Mouse (Mus musculus) liver, adult 2 months (tissue): ENCODE results near the gene Pcnx3. TPM values are rescaled to one million over a fixed set of nuclear protein-coding genes. Genes with fewer than 3 reads are reported as not detected.

ENCODE experiments used
- DNase-seq: peaks from one replicate; pipeline ENCODE4 v3.0.0-alpha.2; 2011; ENCODE audit warnings: low read depth, low spot score; ENCODE audit errors: extremely low read depth
- H3K27ac ChIP-seq: fragments of 200-500 bp; replicated peaks from 2 replicates; pipeline ENCODE4 v1.5.1; 2012; ENCODE audit warnings: low read depth, mild to moderate bottlenecking, control low read depth, inconsistent platforms, low read length; ENCODE audit not compliant: insufficient read depth
- H3K27me3 ChIP-seq: fragments of 200-500 bp; 2 replicates; pipeline ENCODE4 v1.6.1; 2012; ENCODE audit warnings: mild to moderate bottlenecking, moderate library complexity, low read length, inconsistent platforms; ENCODE audit not compliant: control insufficient read depth, insufficient read depth
- H3K36me3 ChIP-seq: fragments of 200-500 bp; 2 replicates; pipeline ENCODE4 v1.6.1; 2012; ENCODE audit warnings: low read length, inconsistent platforms; ENCODE audit not compliant: control insufficient read depth, insufficient read depth
- H3K4me1 ChIP-seq: fragments of 200-500 bp; 2 replicates; pipeline ENCODE4 v1.6.1; 2011; ENCODE audit warnings: low read length; ENCODE audit not compliant: control insufficient read depth, insufficient read depth
- H3K4me3 ChIP-seq: fragments of 200-500 bp; 2 replicates; pipeline ENCODE4 v1.5.1; 2011; ENCODE audit warnings: low read depth, mild to moderate bottlenecking, control low read depth, low read length, moderate library complexity; ENCODE audit not compliant: insufficient read depth
- H3K79me2 ChIP-seq: fragments of 200-500 bp; 2 replicates; pipeline ENCODE4 v1.6.1; 2012; ENCODE audit warnings: inconsistent platforms, mild to moderate bottlenecking, low read length, moderate library complexity; ENCODE audit not compliant: control insufficient read depth, insufficient read depth
- H3K9ac ChIP-seq: fragments of 200-500 bp; 2 replicates; pipeline ENCODE4 v1.6.1; 2012; ENCODE audit warnings: low read depth, mild to moderate bottlenecking, control low read depth, inconsistent platforms, low read length
- CTCF ChIP-seq: fragments of 200-500 bp; IDR thresholded peaks from 2 replicates; pipeline ENCODE4 v1.5.1; 2011; ENCODE audit warnings: low read depth, low read length, control low read depth
- POLR2A ChIP-seq: fragments of 200-500 bp; IDR thresholded peaks from 2 replicates; pipeline ENCODE4 v1.6.1; 2011; ENCODE audit warnings: low read length, control low read depth; ENCODE audit not compliant: insufficient read depth; ENCODE audit errors: extremely low read depth
- WGBS: fragments of 180-500 bp; shearing (Covaris S2); methylation state at CpG from one replicate; pipeline ENCODE4 v1.1.7; 2018; 5-methylcytosine and 5-hydroxymethylcytosine counted together
- polyA plus RNA-seq: library from polyadenylated mRNA; depleted of rRNA; stranded (reverse); fragments of >200 nt; gene quantifications from 2 replicates; pipeline ENCODE4 v1.2.3, GENCODE M21; 2012
- total RNA-seq: library from RNA; depleted of rRNA; stranded (reverse); fragments of >200 nt; gene quantifications from 2 replicates; pipeline ENCODE4 v1.2.3, GENCODE M21; 2014

Pcnx3 gene
- total and polyA plus RNA-seq, 2 experiments, result 7.6 to 63.8 TPM

DNA sequence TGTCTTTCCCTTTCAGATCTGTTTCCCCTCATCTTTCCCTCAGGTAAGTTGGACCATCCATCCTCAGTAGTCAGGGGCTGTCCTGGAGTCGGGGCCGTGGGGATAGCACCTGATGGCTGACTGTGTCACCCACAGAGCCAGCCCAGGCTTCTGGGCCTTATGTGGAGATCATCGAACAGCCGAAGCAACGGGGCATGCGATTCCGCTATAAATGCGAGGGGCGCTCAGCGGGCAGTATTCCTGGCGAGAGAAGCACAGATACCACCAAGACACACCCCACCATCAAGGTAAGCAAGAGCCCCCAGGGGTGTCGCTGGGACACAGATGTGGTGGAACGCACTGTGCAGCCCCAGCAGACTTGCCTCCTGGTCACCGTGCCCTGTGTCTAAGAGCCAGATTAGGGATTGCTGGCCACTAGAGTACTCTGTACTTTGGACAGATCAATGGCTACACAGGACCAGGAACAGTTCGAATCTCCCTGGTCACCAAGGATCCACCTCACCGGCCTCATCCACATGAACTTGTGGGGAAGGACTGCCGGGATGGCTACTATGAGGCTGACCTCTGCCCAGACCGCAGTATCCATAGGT is 50.2 kb downstream of the Pcnx3 start:
- 51% methylated on average over 18 of the region's 18 CpGs for WGBS
- H3K9ac ChIP-seq, result peak overlapping the region; percentile 99
- no peaks in the 10 kb centered on the region for H3K27me3 ChIP-seq
- DNase-seq, result peak; percentile 83
- peaks cover 32% of the 10 kb centered on the region for H3K36me3 ChIP-seq
- TF ChIP-seq POLR2A, result peak; percentile 59; the same call in 1 of the 2 replicates
- no peak for TF ChIP-seq CTCF
- peak overlapping the region; percentile 96 for H3K4me3 ChIP-seq
- peaks cover 7% of the 10 kb centered on the region; the same call in 1 of the 2 replicates for H3K79me2 ChIP-seq
- peak overlapping the region; percentile 96 for H3K27ac ChIP-seq
- H3K4me1 ChIP-seq, result peaks cover 19% of the 10 kb centered on the region

DNA sequence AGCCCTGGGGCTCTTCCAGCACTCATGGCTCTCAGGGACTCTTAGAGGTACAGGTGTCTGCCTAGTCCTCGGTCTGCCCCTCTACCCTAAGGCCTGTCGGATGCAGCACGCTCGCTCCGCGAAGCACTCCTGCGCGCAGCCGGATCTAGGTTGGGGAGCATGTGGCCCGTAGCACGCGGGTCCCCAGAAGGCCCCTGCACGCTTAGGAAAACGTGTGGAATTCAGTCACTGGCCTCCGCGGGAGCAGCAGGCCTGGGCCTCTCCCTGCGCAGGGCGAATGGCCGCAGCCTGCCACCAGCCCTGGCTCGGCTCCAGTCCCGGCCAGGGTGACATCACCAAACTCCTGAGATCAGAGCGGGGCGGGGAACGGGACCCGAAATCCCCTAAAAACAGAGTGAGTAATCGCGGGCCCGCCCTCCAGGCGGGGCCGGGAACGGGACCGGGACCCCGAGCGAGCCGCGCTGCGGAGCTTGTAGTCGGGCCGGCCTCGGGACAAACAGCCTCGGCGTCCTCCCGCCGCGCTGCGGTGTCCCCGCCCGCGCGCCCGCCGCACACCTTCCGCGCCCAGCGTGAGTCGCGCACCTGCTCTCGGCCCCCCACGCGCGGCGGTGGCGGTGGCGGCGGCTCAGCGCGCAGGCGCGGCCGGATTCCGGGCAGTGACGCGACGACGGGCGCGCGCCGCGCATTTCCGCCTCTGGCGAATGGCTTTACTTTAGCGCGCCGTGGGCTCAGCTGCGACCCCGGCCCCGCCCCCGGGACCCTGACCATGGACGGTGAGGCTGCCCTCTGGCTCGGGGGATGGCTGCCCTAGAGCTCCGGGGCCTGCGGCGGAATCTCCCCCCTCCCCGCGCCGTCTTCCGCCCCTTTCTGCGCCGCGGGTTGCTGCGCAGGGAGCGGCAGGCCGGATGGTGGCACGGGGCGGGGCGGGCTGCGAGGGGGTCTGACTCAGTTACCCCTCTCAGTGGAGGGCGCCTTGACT is 51.4 kb downstream of the Pcnx3 start, which contains the start of gene Rela:
Gene Rela, plus strand, starts transcription at position 415 of the 979 bp plus-strand sequence.
- Histone ChIP-seq H3K4me1 (peaks cover 19% of the 10 kb centered on the region), H3K4me3 (peak within 1 kb of the TSS; percentile 96), H3K27me3 (no peaks in the 10 kb centered on the region), H3K36me3 (peaks cover 26% of the 10 kb centered on the region), H3K9ac (peak within 1 kb of the TSS; percentile 99), H3K79me2 (peaks cover 7% of the 10 kb centered on the region; the same call in 1 of the 2 replicates), H3K27ac (peak within 1 kb of the TSS; percentile 96)
- TF ChIP-seq CTCF (no peak), POLR2A (peak; percentile 82)
- WGBS, result under 1% methylated on average over 105 of the region's 109 CpGs
- peak; percentile 78 for DNase-seq

DNA sequence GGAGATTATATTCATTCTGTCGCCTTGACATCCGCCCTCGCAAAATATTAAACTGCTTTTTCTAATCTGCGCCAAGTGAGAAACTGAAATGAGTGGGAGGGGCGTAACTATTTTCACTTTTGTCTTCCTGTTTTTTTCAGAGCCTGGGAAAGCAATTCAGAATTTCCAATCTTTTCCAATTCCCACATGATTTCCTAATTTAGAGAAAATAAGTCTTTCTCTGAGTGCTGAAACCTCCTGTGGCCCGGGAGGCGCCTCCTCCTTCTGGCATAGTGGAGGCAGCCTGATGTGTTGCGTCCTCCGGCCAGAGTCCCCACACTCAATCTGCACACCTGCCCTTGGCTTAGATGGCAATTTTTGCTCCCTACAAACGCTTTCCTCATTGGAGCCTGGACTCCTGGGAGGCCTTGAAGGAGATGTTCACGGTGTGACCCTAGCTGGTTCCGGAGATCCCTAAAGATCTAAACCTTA is 52.1 kb downstream of the Pcnx3 start:
- peak overlapping the region; percentile 96 for H3K4me3 ChIP-seq
- H3K27ac ChIP-seq, result peak overlapping the region; percentile 96
- DNase-seq, result peak; percentile 68
- peaks cover 20% of the 10 kb centered on the region for H3K36me3 ChIP-seq
- 23% methylated on average over 12 of the region's 12 CpGs for WGBS
- peaks cover 19% of the 10 kb centered on the region for H3K4me1 ChIP-seq
- H3K27me3 ChIP-seq, result no peaks in the 10 kb centered on the region
- peak overlapping the region; percentile 99 for H3K9ac ChIP-seq
- H3K79me2 ChIP-seq, result peaks cover 7% of the 10 kb centered on the region; the same call in 1 of the 2 replicates
- TF ChIP-seq CTCF (no peak), POLR2A (no peak)

DNA sequence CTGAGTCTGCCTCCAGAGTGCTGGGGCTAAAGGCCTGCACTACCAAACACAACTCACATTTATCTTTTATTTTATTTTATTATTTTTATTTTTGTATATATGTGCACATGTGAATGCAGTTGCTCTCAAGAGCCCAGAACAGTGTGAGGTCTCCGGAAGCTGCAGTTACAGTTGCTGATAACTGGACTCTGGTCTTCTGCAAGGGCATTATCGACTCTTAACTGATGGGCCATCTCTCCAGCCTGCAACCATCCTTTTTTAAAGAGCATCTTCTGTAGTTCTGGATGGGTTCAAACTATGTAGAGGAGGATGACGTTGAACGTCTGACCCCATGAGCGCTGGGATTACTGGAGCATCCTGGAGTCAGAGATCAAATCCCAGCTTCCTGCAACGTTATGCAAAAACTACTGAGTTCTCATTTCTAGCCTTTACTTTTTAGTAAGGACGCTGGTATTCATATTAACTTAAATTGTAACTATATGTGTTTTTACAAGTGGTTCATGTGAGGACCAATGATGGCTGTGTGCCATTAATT is 52.6 kb downstream of the Pcnx3 start:
- Histone ChIP-seq H3K79me2 (peaks cover 7% of the 10 kb centered on the region; the same call in 1 of the 2 replicates), H3K36me3 (peaks cover 17% of the 10 kb centered on the region), H3K4me3 (no peak overlapping the region), H3K9ac (no peak overlapping the region), H3K27ac (no peak overlapping the region), H3K4me1 (peaks cover 19% of the 10 kb centered on the region), H3K27me3 (no peaks in the 10 kb centered on the region)
- DNase-seq, result no peak
- WGBS, result 64% methylated on average over 7 of the region's 7 CpGs
- no peak for TF ChIP-seq CTCF
- no peak for TF ChIP-seq POLR2A

GRCm38 (mm10) chr19:5632120-5632519 is 56.6 kb downstream of the Pcnx3 start:
- no peak overlapping the region for H3K27ac ChIP-seq
- no peaks in the 10 kb centered on the region for H3K79me2 ChIP-seq
- H3K36me3 ChIP-seq, result no peaks in the 10 kb centered on the region
- no peak for DNase-seq
- no peak overlapping the region for H3K9ac ChIP-seq
- H3K4me1 ChIP-seq, result peaks cover 7% of the 10 kb centered on the region; the same call in 1 of the 2 replicates
- TF ChIP-seq CTCF (no peak), POLR2A (no peak)
- 91% methylated on average over 9 of the region's 9 CpGs for WGBS
- H3K4me3 ChIP-seq, result no peak overlapping the region
- H3K27me3 ChIP-seq, result no peaks in the 10 kb centered on the region

DNA sequence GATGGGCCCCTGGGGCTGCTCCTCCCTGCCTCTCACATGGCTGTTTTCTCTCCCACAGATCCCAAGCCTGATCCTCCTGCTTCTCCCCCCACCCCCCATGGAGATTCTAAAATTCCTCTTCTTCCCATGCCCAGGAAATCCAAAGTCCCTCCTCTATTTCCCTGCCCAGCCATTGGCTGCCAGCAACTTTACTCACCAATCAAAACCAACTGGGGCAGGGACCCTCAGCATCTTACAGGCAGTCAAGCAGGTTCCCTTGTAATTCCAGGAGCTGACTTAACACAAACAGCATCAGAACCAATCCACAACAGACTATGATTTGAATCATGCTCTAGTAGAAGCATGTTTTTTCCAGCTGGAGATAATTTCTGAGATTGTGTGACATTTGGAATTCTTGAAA is 58.8 kb downstream of the Pcnx3 start:
- no peaks in the 10 kb centered on the region for H3K36me3 ChIP-seq
- TF ChIP-seq POLR2A, result no peak
- TF ChIP-seq CTCF, result no peak
- H3K27ac ChIP-seq, result no peak overlapping the region
- DNase-seq, result no peak
- H3K27me3 ChIP-seq, result no peaks in the 10 kb centered on the region
- H3K4me3 ChIP-seq, result no peak overlapping the region
- H3K4me1 ChIP-seq, result no peaks in the 10 kb centered on the region
- H3K9ac ChIP-seq, result no peak overlapping the region
- no peaks in the 10 kb centered on the region for H3K79me2 ChIP-seq
